In the genomic region with DNA sequence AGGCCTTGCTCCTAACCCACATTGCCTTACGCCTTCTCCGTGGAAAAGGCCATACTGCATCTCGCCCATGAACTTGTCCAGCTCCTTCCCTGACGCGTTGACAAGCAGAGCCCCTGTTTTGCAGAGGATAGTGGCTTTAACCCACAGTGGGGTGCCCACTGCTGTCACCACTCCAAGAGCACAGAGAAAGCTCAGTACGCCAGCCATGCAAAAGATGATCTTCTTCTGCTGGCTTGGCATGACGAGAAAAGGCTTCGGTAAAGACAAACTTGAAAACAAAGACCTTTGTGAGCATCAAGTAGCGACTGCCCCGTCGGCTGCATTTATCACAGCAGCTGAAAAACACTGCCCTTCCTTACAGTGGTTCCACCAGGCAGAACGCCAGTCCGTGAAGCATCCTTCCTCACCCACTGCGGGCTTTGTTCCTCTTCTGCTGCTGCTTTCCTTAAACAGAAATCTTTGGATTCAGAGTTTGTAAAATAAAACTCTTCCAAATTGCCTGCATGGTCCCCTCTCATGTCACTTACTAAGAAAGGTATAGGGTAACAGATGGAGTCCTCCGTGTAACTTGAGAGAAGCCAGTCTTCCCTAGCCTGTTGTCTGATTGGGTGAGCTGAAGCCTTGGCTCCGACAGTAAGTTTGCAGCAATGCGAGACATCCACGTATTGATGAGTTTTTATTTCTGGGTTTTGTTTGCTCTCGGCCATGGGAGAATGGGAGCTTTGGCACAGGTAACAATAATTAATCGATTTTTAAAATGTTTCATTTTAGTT, we compare ENCODE assay signal across 21 mouse cellular contexts. TPM values are rescaled to one million over a fixed set of nuclear protein-coding genes. Genes with fewer than 3 reads are reported as not detected.
A peak's percentile ranks its signal among the peaks of the same experiment; 100 is the strongest.
DNase-seq lines count a peak whose midpoint lies in the region; ATAC-seq lines count a peak whose summit lies in the region.
"Had no signal": no experiment of that assay in that cellular context is flagged by ENCODE, and none has a peak within 500 bp of the region (broad histone marks: within the 10 kb centered on the region; RNA-seq: fewer than 3 reads in every experiment).

A gene (minus strand): TSS at position 540 of the 773 bp plus-strand sequence.

- no peaks in the 10 kb centered on the region for H3K4me1 ChIP-seq in hindbrain, embryonic 11.5 days (replicated peaks; ENCODE audit: control insufficient read depth, insufficient read depth, low read length)
- H3K4me1 ChIP-seq in intestine, embryonic 16.5 days (ENCODE audit: control insufficient read depth, insufficient read depth, low read length) = peaks cover 4% of the 10 kb centered on the region; the same call in 1 of the 2 replicates
- H3K4me1 ChIP-seq: stomach, embryonic 15.5 days had no signal

- H3K9ac ChIP-seq in hindbrain, embryonic 11.5 days (ENCODE audit: low read depth, low read length) = no peak within 1 kb of the TSS
- no peak within 1 kb of the TSS for H3K9ac ChIP-seq in intestine, embryonic 16.5 days (ENCODE audit: low read depth, low read length)
- H3K9ac ChIP-seq: heart, embryonic 12.5 days; stomach, embryonic 15.5 days had no signal

- 0 out of 2 replicates have a peak within 1 kb of the TSS, but pooled peaks have one; percentile 17 for H3K27ac ChIP-seq in hindbrain, embryonic 11.5 days (ENCODE audit: low read depth, low read length)
- no peak within 1 kb of the TSS for H3K27ac ChIP-seq in intestine, embryonic 16.5 days (ENCODE audit: low read length)
- H3K27ac ChIP-seq: layer of hippocampus, adult 2 months; stomach, embryonic 15.5 days had no signal

- H3K9me3 ChIP-seq in hindbrain, embryonic 11.5 days (ENCODE audit: control insufficient read depth, low read length) = no peaks in the 10 kb centered on the region
- no peaks in the 10 kb centered on the region for H3K9me3 ChIP-seq in intestine, embryonic 16.5 days (ENCODE audit: control insufficient read depth, low read length)
- H3K9me3 ChIP-seq: G1E; heart, embryonic 12.5 days; stomach, embryonic 15.5 days had no signal

- DNase-seq in frontal cortex, postnatal 14 days (ENCODE audit: low spot score in 2 of 2) = no peak
- peak; percentile 38 to 46 for DNase-seq in right cerebral cortex, postnatal 10 days (ENCODE audit: low spot score in 2 of 2)
- DNase-seq in right cerebral cortex, postnatal 36 days (ENCODE audit: low spot score in 2 of 2) = no peak
- DNase-seq in hindbrain, embryonic 11.5 days (ENCODE audit: low spot score) = no peak
- peak; percentile 11 for DNase-seq in right cerebral cortex, postnatal 25 days
- DNase-seq: adrenal gland, postnatal 14 days; gastrocnemius, postnatal 36 days; heart, postnatal 36 days; kidney, adult 11 months; liver; lung, adult 2 months; lung, postnatal 4 days had no signal

- no peaks in the 10 kb centered on the region for H3K36me3 ChIP-seq in hindbrain, embryonic 11.5 days (ENCODE audit: control insufficient read depth, insufficient read depth, low read length)
- H3K36me3 ChIP-seq in intestine, embryonic 16.5 days (ENCODE audit: control insufficient read depth, insufficient read depth, low read length) = no peaks in the 10 kb centered on the region
- H3K36me3 ChIP-seq: G1E; heart, embryonic 12.5 days; stomach, embryonic 15.5 days had no signal

- WGBS in hindbrain, embryonic 11.5 days = 59% methylated on average over 20 of the region's 20 CpGs
- 78% methylated on average over 20 of the region's 20 CpGs for WGBS in intestine, embryonic 16.5 days

- H3K4me3 ChIP-seq in hindbrain, embryonic 11.5 days (ENCODE audit: low read depth, low read length) = no peak within 1 kb of the TSS
- H3K4me3 ChIP-seq in intestine, embryonic 16.5 days (ENCODE audit: low read length) = no peak within 1 kb of the TSS
- H3K4me3 ChIP-seq: erythroblast, embryonic 14.5 days; heart, embryonic 12.5 days; layer of hippocampus, adult 2 months; stomach, embryonic 15.5 days had no signal

- peak; percentile 68 for ATAC-seq in frontal cortex, adult (ENCODE audit: low TSS enrichment)
- ATAC-seq in hindbrain, embryonic 11.5 days (ENCODE audit: low FRiP score) = no peak
- no peak for ATAC-seq in intestine, embryonic 16.5 days
- no peak for ATAC-seq in cerebellum, adult (ENCODE audit: insufficient number of reproducible peaks, low FRiP score, low TSS enrichment)

- H3K4me2 ChIP-seq in hindbrain, embryonic 11.5 days (replicated peaks; ENCODE audit: low read depth, low read length) = no peak within 1 kb of the TSS
- H3K4me2 ChIP-seq in intestine, embryonic 16.5 days (ENCODE audit: low read depth, low read length) = no peak within 1 kb of the TSS
- H3K4me2 ChIP-seq: heart, embryonic 12.5 days; midbrain, embryonic 11.5 days; stomach, embryonic 15.5 days had no signal

- H3K27me3 ChIP-seq in hindbrain, embryonic 11.5 days (ENCODE audit: control insufficient read depth, insufficient read depth, low read length) = no peaks in the 10 kb centered on the region
- H3K27me3 ChIP-seq in intestine, embryonic 16.5 days (replicated peaks; ENCODE audit: control insufficient read depth, insufficient read depth, low read length) = no peaks in the 10 kb centered on the region
- H3K27me3 ChIP-seq: heart, embryonic 12.5 days; stomach, embryonic 15.5 days had no signal

RNA-seq across cellular contexts. Expression of the gene that starts here (rescaled TPM):
- 1.9 and 2.3 TPM in 2 replicates for polyA plus RNA-seq in hindbrain, embryonic 11.5 days (2014; fragmentation: Nextera tagmentation; extraction: Ambion mirVana)
- polyA plus RNA-seq in intestine, embryonic 16.5 days (2015; fragmentation: Nextera tagmentation; extraction: Ambion mirVana) = not detected in 2 replicates
- polyA plus RNA-seq: erythroblast, embryonic 14.5 days; G1E; heart, embryonic 12.5 days; lung, adult 2 months; stomach, embryonic 15.5 days had no signal

Comparison
In these comparisons a context has a peak if more than half of its experiments do, and no peak if none do; other contexts are left out.
1. DNase-seq: peak in right cerebral cortex, postnatal 10 days (2 of 2) and right cerebral cortex, postnatal 25 days (single experiment); none in frontal cortex, postnatal 14 days (0 of 2), right cerebral cortex, postnatal 36 days (0 of 2) and hindbrain, embryonic 11.5 days (single experiment).